Mouse (Mus musculus) right cerebral cortex, adult 18-20 months (tissue): ENCODE results near the gene Acad12.
"Not testable (repeated sequence)": the region's sequence is repeated elsewhere in the genome, so short reads cannot be mapped to it uniquely, and the experiment has no call there.

Experiments
- DNase-seq: peaks from one replicate; pipeline ENCODE4 v3.0.0; 2022; ENCODE audit warnings: mixed read lengths

The Acad12 gene

DNA sequence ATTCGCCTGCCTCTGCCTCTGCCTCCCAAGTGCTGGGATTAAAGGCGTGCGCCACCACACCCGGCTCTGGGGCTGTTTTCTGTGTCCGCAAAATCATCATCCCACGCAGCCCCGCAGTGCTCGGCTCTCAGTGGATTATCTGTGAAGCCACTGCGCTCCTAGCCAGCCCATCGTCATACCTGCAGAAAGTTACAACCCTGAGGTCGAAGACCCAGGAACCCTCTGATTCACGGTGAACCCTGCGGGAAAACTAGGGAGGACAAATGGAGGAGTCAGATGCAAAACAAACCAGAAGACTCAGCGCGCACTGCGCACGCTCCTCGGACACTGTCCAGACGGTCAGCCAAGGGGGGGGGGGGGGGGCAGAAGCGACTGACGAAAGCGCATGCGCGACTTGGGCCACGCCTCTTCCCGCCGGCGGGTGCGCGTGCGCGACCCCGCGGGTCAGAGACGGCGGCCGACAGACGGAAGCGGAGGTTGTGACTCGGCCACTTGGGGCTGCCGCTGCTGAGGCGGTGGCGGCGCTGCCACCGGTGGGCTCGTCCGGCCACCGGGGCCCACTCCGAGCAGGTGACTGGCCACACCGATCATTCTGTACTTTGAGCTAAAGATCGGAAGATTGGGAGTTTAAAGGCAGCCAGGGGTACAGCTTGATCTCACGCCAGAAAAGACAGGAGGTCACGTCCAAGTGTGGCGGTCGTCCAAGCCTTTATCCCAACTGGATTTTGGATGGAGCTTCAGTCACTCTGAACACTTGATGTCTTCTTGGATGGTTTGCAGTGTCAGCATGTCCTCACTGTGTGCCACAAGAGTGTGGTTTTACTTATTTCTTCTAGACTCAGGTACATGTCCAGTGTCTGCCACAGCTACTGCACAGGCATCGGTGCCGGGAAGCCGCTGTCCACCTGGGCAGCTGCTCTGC, at the start of gene Acad12:
Gene Acad12 (minus strand): TSS at position 347 of the 922 bp plus-strand sequence.
- peak; percentile 78 for DNase-seq

DNA sequence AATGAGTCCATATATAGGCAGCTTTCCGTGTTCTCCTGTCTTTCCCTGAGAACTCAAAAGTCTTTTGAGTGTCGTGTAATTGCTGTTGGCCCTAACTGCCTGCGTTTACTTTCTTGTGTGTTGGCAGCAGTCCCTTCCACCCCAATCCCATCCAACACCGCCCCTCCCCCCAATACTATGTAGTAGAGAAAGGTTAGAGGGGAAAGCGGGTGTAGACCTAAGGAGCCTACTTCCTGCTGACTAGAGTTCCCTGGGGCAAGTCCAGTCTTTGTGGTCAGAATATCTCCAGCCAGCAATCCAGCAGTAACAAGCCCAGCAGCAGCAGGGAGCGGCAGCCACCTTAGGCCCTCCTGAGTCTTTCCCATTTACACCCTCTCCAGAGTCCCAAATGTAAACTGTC, 49.7 kb upstream of the Acad12 start:
- no peak for DNase-seq

GRCm38 (mm10) chr5:121667067-121667466, 48.3 kb upstream of the Acad12 start:
- no peak for DNase-seq

DNA sequence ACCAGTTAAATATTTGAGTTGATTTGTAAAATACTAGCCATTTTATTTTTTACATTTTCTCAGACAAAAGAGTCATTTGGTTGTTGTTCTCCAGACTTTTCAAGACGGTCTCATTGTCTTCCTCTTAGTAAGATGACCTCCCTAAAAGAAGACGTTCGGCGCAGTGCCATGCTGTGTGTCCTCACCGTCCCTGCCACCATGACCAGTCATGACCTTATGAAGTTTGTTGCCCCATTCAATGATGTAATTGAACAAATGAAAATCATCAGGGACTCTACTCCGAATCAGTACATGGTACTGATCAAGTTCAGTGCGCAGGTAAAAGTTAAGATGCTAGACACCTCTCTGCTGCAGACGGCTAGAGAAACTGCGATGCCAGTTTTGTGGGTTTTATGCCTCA, 46.2 kb upstream of the Acad12 start:
- DNase-seq: no peak

GRCm38 (mm10) chr5:121664078-121664477, 45.3 kb upstream of the Acad12 start:
- DNase-seq: no peak

DNA sequence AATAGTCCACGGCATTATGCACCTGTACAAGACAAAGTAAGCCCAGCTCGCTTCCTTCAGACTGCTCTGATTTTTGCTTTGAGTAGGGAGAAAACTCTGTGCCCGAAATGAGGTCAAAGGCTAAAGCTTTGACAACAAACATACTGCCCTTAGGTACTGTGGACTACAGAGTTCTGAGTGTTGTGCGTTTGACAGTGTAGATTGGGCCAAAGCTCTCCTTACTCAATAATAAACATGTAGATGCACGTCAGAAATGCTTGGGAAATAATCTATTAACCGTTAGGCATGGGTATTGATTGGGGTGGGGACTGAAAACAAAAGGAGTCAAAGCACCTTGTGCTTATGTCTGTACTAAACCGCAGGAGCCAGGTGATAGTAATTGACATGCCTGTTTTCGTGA, 44.7 kb upstream of the Acad12 start:
- DNase-seq: no peak

DNA sequence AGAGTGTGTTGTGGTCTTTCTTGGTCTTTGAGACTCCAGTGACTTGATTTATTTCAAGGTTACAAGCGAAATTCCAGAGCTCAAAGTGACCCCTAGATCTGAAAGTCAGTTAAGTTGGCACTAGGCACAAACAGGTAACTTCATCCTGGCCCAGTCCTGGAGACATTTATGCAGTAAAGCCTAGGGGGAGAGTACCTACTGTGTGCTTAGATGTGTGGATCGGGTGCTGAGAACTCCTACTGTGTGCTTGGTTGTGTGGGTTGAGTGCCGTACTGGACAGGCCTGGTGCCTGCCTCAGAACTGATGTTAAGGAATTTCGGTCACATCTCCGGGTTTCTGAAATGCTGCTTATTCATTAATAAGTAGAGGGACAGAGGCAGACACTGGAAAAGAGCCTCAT, 42.8 kb upstream of the Acad12 start:
- no peak for DNase-seq

GRCm38 (mm10) chr5:121660897-121661254, 42.1 kb upstream of the Acad12 start:
- peak; percentile 40 for DNase-seq

GRCm38 (mm10) chr5:121660059-121660896, 41.5 kb upstream of the Acad12 start, which contains the start of the genes Acad10 and Brap:
Acad10 (minus strand) TSS chr5:121660514.
Brap (plus strand) TSS chr5:121660563.
- DNase-seq: peak; percentile 95

- not testable (repeated sequence) for DNase-seq
Observed at GRCm38 (mm10) chr5:121657656-121658055, 38.9 kb upstream of the Acad12 start.

DNA sequence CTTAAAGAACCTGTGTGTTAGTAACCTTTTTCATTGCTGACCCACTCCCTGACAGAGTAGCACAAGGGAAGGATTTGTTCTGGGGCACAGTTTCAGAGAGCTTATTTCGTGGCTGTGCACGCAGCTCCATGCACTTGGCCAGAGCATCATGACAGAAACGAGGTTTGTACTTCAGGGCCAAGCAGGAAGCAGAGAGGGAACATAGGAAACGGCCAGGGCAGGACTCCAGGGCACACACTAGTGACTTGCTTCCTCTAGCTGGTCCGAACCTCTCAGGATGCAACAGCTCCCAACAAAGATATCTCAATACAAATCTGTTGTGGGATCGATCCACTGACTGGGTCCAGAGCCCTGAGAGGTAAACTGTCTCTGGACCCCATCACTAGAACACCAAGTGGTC, 38.1 kb upstream of the Acad12 start:
- not testable (repeated sequence) for DNase-seq

GRCm38 (mm10) chr5:121654526-121654925, 35.8 kb upstream of the Acad12 start:
- DNase-seq: no peak

GRCm38 (mm10) chr5:121649134-121649533, 30.4 kb upstream of the Acad12 start:
- DNase-seq: no peak

DNA sequence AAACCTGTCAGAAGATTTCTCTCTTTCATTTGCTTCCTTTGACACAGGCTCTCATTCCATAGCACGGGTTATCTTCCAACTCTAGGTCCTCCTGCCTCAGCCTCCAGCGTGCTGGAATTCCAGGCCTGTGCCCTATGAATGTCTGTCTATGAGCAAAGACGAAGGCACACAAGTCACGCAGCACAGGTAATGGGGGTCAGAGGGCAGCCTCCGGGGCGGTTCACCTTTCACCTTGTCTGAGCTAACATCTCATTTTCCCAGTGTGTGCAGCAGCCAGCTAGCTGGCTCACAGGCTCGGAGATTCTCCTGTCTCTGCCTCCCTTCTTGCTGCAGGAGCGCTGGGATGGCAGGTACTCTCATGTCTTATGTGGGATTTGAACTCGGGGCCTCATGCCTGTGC, 20.9 kb upstream of the Acad12 start:
- DNase-seq: no peak

DNA sequence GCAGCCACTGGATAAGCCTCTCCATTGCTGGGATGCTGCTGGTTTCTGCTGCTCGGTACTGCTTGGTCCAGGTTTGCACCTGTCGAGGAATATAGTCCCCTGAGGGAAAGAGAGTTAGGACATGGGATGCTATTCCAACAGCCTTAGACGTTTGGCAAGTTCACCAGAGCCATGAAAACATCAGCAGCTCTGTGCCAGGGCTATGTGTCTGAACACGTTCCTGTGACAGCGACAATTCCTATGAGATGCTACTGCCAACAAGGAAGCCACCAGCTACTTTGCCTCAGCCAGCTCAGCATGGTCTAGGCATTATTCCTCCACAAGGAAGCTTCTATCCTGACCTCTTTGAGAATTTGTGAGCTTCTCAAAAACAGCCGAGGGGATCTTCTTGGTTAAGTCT, 18.6 kb upstream of the Acad12 start:
- no peak for DNase-seq

- no peak for DNase-seq
Observed at GRCm38 (mm10) chr5:121634668-121635067, 15.9 kb upstream of the Acad12 start.

GRCm38 (mm10) chr5:121632804-121633203, 14.1 kb upstream of the Acad12 start:
- no peak for DNase-seq

DNA sequence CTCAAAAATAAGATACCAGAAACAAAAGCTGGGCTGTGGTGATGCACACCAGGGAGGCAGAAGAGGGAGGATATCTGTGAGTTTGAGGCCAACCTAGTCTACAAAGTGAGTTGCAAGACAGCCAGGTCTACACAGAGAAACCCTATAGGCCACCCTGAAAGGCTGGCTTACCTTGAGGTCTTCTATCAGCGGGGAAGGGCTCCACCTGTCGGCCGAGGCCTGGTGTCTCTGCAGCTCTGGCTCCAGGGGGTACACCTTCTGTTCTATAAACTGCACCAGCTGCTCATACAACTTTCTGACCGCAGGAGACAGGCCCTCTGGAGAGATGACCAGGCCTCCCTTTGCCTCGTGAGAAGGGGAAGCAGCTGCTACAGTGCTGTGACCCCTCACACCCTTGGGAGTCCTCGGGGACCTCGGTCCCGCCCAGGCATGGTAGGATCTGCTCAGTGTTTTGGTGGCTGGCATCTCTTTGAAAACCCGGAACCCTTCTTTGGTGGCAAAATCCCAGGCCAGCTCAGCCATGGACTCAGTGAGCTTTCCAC, 12.4 kb upstream of the Acad12 start:
- DNase-seq: not testable (repeated sequence)

DNA sequence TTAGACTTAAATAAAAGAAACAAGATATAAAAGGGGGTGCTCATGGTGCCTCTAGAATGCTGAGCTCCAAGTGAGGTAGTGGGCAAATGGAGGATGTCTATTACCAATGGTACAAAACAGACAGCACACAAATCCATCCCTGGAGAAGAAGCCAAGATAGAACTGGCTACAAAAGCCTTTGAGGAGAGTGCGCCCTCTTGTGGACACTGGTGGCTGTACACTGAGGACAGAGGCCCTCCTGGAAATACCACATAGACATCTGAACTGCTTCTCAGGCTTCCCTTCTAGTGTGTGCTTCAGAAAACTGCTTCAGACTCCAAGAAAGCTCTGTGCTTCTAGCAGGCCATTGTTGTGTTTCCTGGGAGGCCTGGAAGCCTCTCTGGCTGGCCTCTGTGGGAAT, 9.1 kb upstream of the Acad12 start:
- DNase-seq: peak; percentile 52

DNA sequence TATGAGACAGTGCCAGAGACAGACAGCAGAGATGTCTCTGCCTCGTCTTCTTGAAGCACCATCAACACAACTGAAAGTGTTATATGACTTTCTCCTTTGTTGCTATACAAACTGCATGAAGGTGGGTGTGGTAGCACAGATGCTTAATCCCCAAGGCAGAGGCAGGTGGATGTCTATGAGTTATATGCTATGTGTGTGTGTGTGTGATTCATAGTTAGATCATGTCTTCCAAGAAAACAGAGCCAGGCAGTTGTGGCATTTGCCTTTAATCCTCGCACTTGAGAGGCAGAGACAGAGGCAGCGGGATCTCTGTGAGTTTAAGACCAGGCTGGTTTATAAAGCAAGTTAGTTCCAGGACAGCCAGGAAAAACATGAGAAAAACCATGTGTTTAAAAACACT, 4.5 kb upstream of the Acad12 start:
- no peak for DNase-seq

DNA sequence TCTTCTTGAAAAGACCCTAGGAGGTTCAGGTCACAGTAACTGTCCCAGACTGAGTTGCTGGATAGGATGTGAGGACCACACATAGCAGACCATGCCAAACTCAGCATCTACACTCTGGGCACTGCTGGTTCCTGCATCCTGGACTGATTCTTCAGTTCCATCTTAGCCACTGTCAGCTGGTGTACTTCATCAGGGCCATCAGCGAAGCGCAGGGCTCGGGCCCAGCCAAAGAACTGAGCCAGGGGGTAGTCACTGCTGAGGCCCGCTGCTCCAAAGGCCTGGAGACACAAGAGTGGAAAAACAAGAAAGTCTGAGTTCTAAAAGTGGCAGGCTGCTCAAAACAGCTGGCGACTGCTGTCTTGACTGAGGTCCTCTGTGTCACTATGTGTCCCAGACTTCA, 2.4 kb upstream of the Acad12 start:
- no peak for DNase-seq

- not testable (repeated sequence) for DNase-seq
Observed at GRCm38 (mm10) chr5:121614921-121615320, 3.8 kb downstream of the Acad12 start.

GRCm38 (mm10) chr5:121612036-121612435, 6.7 kb downstream of the Acad12 start:
- DNase-seq: no peak
